Mouse (Mus musculus): ENCODE measurements around the gene Slc2a1.

- TF ChIP-seq TBP (conservative IDR thresholded peaks at IDR 0.05; ENCODE audit: low read depth, low read length) (no peak), CTCF (conservative IDR thresholded peaks at IDR 0.05 in 1 of 2, IDR thresholded peaks at IDR 0.05 in 1 of 2; ENCODE audit: low read depth in 2 of 2, low read length in 2 of 2) (no peak), IRF4 (IDR thresholded peaks at IDR 0.05; ENCODE audit: low read depth, low read length) (no peak), E2F4 (IDR thresholded peaks at IDR 0.05; ENCODE audit: insufficient replicate concordance, low read depth, low read length) (no peak), HCFC1 (IDR thresholded peaks at IDR 0.05; ENCODE audit: low read depth, low read length) (no peak), POLR2A (IDR thresholded peaks at IDR 0.05; ENCODE audit: low read depth, low read length) (no peak), SMC3 (IDR thresholded peaks at IDR 0.05; ENCODE audit: low read depth, low read length) (no peak), ZKSCAN1 (IDR thresholded peaks at IDR 0.05; ENCODE audit: borderline replicate concordance, low read depth, low read length) (no peak), MAFK (IDR thresholded peaks at IDR 0.05; ENCODE audit: insufficient replicate concordance, low read length) (no peak), GABPA (IDR thresholded peaks at IDR 0.05; ENCODE audit: insufficient replicate concordance, low read depth, low read length) (no peak), SIN3A (IDR thresholded peaks at IDR 0.05; ENCODE audit: low read length) (no peak), TCF12 (IDR thresholded peaks at IDR 0.05; ENCODE audit: low read depth, low read length) (no peak), USF2 (conservative IDR thresholded peaks at IDR 0.05; ENCODE audit: low read depth, low read length) (no peak)
Measured at GRCm38 (mm10) chr4:119094987-119095386, 13.5 kb upstream of the Slc2a1 start.

All from CH12.LX (cell line).